Mouse (Mus musculus) midbrain, embryonic 11.5 days (tissue): ENCODE measurements at regions not wholly inside any gene's neighbourhood (a gene's known extent, or its start where the extent isn't known, plus 50 kb on each side); places are given as distances from the start of the nearest gene placed in this dataset.

ENCODE experiments used
- ATAC-seq: fragments of 200-750 bp; cut with Nextera tagmentation; 2 replicates; pipeline ENCODE4 v1.8.0; 2017; ENCODE audit warnings: moderate TSS enrichment, moderate library complexity; ENCODE audit not compliant: low FRiP score
- DNase-seq: peaks from one replicate; pipeline ENCODE4 v3.0.0; 2015; ENCODE audit warnings: low spot score; ENCODE audit errors: missing footprints
- H3K27ac ChIP-seq: fragments of 300-500 bp; sonication (generic); 2 replicates; pipeline ENCODE4 v1.5.1; 2014; ENCODE audit warnings: low read depth, low read length
- H3K27me3 ChIP-seq: fragments of 300-500 bp; sonication (generic); 2 replicates; pipeline ENCODE4 v1.6.1; 2014; ENCODE audit warnings: mild to moderate bottlenecking, low read length, moderate library complexity, mixed read lengths; ENCODE audit not compliant: control insufficient read depth, insufficient read depth
- H3K36me3 ChIP-seq: fragments of 300-500 bp; sonication (generic); 2 replicates; pipeline ENCODE4 v1.6.1; 2014; ENCODE audit warnings: mild to moderate bottlenecking, low read length, moderate library complexity, mixed read lengths; ENCODE audit not compliant: control insufficient read depth, insufficient read depth
- H3K4me1 ChIP-seq: fragments of 300-500 bp; sonication (generic); 2 replicates; pipeline ENCODE4 v1.6.1; 2014; ENCODE audit warnings: low read length; ENCODE audit not compliant: control insufficient read depth, insufficient read depth
- H3K4me2 ChIP-seq: fragments of 300-500 bp; sonication (generic); 2 replicates; pipeline ENCODE4 v1.6.1; 2014; ENCODE audit warnings: mild to moderate bottlenecking, moderate library complexity
- H3K4me3 ChIP-seq: fragments of 300-500 bp; sonication (generic); 2 replicates; pipeline ENCODE4 v1.5.1; 2014; ENCODE audit warnings: low read depth, low read length
- H3K9ac ChIP-seq: fragments of 300-500 bp; sonication (generic); 2 replicates; pipeline ENCODE4 v1.6.1; 2014; ENCODE audit warnings: low read length
- H3K9me3 ChIP-seq: fragments of 300-500 bp; sonication (generic); 2 replicates; pipeline ENCODE4 v1.6.1; 2016; ENCODE audit warnings: low read length; ENCODE audit not compliant: control insufficient read depth
- WGBS: fragments of 180-500 bp; shearing (Covaris S2); extraction: QIAGEN DNeasy Blood & Tissue Kit; methylation state at CpG from one replicate; pipeline ENCODE4 v1.1.7; 2014; 5-methylcytosine and 5-hydroxymethylcytosine counted together

GRCm38 (mm10) chr9:87326374-87327295, 71.3 kb upstream of the Cep162 start:
- ATAC-seq (no peak), DNase-seq (no peak)
- no peak overlapping the region for H3K4me2 ChIP-seq
- no peak overlapping the region for H3K4me3 ChIP-seq
- no peaks in the 10 kb centered on the region for H3K9me3 ChIP-seq
- H3K27ac ChIP-seq: no peak overlapping the region
- WGBS: 68% methylated on average over 6 of the region's 6 CpGs
- H3K36me3 ChIP-seq: no peaks in the 10 kb centered on the region
- H3K27me3 ChIP-seq: no peaks in the 10 kb centered on the region
- no peaks in the 10 kb centered on the region for H3K4me1 ChIP-seq
- no peak overlapping the region for H3K9ac ChIP-seq

- 72% methylated on average over 2 of the region's 2 CpGs for WGBS
Measured at GRCm38 (mm10) chr9:87323690-87324089, 68.4 kb upstream of the Cep162 start.

GRCm38 (mm10) chr9:87320758-87321157, 65.4 kb upstream of the Cep162 start:
- WGBS: 87% methylated on average over 13 of the region's 13 CpGs
- H3K4me3 ChIP-seq: no peak overlapping the region

More at GRCm38 (mm10) chr9:87323690-87324089, 68.4 kb upstream of the Cep162 start:
- no peaks in the 10 kb centered on the region for H3K36me3 ChIP-seq
- H3K27me3 ChIP-seq: no peaks in the 10 kb centered on the region
- H3K27ac ChIP-seq: no peak overlapping the region
- H3K4me1 ChIP-seq: no peaks in the 10 kb centered on the region
- H3K4me3 ChIP-seq: no peak overlapping the region
- ATAC-seq: no peak
- no peak overlapping the region for H3K9ac ChIP-seq
- H3K4me2 ChIP-seq: no peak overlapping the region
- DNase-seq: no peak
- no peaks in the 10 kb centered on the region for H3K9me3 ChIP-seq

GRCm38 (mm10) chr9:87318767-87319166, 63.4 kb upstream of the Cep162 start:
- H3K36me3 ChIP-seq: no peaks in the 10 kb centered on the region
- no peak overlapping the region for H3K27ac ChIP-seq
- no peaks in the 10 kb centered on the region for H3K4me1 ChIP-seq
- WGBS: 77% methylated on average over 7 of the region's 7 CpGs
- ATAC-seq: no peak
- no peak overlapping the region for H3K4me3 ChIP-seq
- H3K4me2 ChIP-seq: no peak overlapping the region
- DNase-seq: no peak
- no peaks in the 10 kb centered on the region for H3K9me3 ChIP-seq
- H3K9ac ChIP-seq: no peak overlapping the region
- H3K27me3 ChIP-seq: no peaks in the 10 kb centered on the region

More at GRCm38 (mm10) chr9:87320758-87321157, 65.4 kb upstream of the Cep162 start:
- DNase-seq: no peak
- no peak for ATAC-seq
- Histone ChIP-seq H3K27me3 (no peaks in the 10 kb centered on the region), H3K4me1 (no peaks in the 10 kb centered on the region), H3K9me3 (no peaks in the 10 kb centered on the region), H3K9ac (no peak overlapping the region), H3K27ac (no peak overlapping the region), H3K36me3 (no peaks in the 10 kb centered on the region), H3K4me2 (no peak overlapping the region)

GRCm38 (mm10) chr9:87310150-87310549, 54.8 kb upstream of the Cep162 start:
- ATAC-seq (no peak), DNase-seq (no peak)
- Histone ChIP-seq H3K4me3 (no peak overlapping the region), H3K9ac (no peak overlapping the region), H3K4me1 (no peaks in the 10 kb centered on the region), H3K9me3 (no peaks in the 10 kb centered on the region), H3K4me2 (no peak overlapping the region), H3K36me3 (no peaks in the 10 kb centered on the region), H3K27ac (no peak overlapping the region), H3K27me3 (no peaks in the 10 kb centered on the region)
- WGBS: 86% methylated on average over 6 of the region's 6 CpGs
